Mouse (Mus musculus) stomach, postnatal 0 days (tissue): ENCODE measurements around the gene 4930568D16Rik.

ENCODE experiments used
- CTCF ChIP-seq: IDR thresholded peaks from 2 replicates; pipeline ENCODE4 v1.5.1; 2016; ENCODE audit warnings: antibody characterized with exemption, low read depth, mild to moderate bottlenecking, moderate library complexity
- EP300 ChIP-seq: optimal IDR thresholded peaks from 2 replicates; pipeline ENCODE3; 2016; ENCODE audit warnings: antibody characterized with exemption

- TF ChIP-seq CTCF (no peak), EP300 (no peak)
These were observed 40.6 kb downstream of the 4930568D16Rik start for GRCm38 (mm10) chr2:35326931-35327330.
